Mouse (Mus musculus): ENCODE data around the gene Slc2a6. TPM values are rescaled to one million over a fixed set of nuclear protein-coding genes. Genes with fewer than 3 reads are reported as not detected.

The Slc2a6 gene
- polyA plus RNA-seq, 3 experiments from 2014 or later, result 3.2 to 6.0 (median 3.5) TPM

DNA sequence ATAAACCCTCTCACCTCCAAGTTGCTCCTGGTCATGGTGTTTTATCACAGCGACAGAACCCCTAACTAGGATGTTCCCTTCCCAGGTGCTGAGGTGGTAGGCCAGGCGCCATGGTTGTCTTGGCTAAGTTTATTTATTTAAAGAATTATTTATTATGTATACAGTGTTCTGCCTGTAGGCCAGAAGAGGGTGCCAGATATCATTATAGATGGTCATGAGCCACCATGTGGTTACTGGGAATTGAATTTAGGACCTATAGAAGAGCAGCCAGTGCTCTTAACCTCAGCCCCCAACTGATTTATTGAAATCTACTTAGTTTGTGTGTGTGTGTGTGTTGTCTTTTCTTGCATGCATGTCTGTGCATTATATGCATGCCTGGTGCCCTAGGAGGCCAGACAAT lies 4.6 kb upstream of the Slc2a6 start:
- ATAC-seq, result no peak

DNA sequence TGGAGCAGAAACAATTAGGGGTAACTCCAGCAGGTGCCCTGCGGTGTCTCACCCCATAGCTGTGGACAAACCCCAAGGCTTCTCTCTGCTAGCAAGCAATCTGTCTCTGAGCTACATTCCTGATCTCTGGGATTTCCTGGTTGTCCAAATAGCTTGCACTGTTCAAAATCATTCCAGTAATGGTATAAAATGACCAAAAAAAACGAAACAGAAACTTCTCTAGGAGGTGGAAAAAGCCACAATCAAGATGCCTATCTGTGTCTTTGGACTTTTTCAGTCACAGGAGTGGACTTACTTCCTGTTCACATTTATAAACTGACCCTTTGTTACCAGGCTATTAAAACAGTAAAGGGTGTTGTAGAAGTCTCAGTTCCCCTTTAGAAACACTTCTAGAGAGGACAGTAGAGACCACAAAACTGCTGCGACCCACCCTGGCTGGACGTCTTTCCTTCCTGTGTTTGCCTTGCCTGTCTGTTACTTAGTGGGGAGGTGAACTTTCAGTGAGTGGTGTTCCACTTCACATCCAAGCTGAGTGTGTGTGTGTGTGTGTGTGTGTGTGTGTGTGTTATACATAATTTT lies 728 bp upstream of the Slc2a6 start:
- ATAC-seq, result no peak

DNA sequence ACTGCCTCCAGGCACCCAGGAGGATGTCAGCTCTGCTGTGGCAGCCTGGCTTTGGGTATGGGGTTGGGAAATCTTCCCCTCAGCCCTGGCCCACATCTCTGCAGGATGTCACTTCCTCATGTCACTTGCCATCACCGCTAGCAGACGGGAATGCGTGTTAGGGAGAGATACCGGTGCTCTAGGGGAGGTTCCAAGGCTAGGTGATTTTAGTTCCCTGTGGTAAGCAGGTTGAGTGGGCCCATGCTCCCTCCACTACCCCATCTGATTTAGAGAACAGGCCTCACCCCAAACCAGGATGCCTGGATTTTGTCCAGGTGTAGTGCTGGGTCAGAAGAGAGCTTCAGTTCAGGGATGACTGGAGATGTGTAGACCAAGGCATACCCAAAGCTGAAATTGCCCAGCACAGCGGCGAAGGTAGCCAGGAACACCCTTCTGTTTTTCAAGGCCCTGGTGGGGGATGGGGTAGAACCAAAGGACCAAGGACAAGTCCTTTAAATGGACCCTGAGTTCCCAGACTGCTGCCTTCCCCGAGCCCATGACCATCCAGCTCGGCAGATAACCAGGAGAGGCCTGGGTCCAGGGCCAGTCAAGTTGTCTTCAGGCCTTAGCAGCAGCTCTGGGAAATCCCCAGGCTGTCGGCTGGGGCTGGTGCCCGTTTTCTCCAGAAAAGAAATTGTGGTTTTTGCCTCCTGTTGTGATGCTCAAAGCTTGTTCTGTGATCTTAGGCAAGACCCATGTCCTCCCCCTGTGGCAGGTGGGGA lies 761 bp downstream of the Slc2a6 start:
- ATAC-seq, result no peak

DNA sequence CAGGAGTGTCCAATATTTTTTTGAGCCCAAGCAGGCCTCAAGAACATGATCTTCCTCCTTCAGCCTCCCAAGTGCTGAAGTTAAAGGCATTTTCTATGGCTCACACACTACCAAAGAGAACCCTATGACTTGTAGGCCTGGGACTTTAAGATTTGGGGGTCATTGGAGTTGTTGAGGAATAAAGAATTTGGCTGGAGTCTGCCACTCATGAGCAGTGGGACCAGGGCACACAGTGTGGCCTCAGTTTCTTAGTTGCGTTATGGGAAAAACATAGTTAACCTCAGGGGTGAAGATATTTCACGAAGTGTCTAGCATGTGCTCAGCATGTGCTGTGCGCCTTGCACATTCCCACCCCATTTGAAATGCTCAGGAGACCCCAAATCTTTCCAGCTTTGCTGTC lies 1.5 kb downstream of the Slc2a6 start:
- no peak for ATAC-seq

DNA sequence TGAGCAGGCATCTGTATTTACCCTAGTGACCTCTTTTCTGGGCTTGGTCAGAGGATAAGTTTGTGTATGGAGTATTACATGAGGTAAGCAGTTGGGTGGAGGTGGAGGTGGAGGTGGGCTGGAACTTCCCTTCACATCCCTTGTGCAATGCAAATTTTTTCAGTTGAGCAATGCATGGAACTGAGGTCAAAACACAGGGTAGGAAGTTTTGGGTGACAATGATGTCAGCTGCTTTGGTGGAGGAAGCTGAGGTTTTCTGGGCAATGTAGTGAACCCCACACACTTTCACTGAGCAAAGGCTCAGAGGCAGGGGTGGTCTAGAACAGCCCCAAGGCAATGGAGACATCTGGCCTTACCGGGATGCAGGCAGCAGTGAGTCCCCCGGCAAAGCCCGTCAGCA lies 2.3 kb downstream of the Slc2a6 start:
- no peak for ATAC-seq

DNA sequence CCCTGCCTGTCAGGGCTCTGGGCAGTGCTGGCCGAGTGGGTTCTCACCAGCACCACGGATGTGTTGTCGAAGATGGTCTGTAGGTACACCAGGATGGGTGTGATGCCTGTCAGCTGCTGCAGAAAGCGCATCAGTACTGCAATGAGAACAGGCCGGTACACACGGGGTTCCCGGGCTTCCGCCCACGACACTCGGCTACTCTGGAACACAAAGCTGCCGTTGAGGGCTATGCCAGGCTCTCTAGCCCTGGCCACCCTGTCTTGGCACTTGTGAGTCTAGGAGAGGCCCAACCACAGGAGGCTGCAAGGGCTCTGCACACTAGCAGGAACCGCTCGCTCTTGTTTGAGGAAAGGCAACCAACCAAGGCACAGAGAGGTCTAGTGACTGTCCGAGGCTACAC lies 3.7 kb downstream of the Slc2a6 start:
- no peak for ATAC-seq

DNA sequence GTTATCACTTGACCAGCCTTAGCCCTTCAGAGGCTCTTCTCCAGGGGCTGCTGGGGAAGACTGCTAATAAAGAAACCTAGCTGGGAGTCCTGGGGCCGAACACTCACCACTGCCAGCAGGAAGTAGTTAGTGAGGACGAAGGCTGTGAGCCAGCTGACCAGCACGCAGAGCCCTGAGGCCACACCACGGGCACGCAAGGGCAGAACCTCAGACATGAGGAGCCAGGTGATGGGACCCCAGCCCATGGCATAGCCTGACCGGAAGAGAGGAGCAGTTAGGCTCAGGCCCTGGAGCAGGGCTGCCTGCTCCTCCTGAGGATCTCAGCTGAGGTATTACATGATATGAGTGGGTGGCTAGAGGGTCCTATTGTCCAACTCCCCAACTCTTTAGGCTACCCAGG lies 5.2 kb downstream of the Slc2a6 start:
- ATAC-seq, result no peak

DNA sequence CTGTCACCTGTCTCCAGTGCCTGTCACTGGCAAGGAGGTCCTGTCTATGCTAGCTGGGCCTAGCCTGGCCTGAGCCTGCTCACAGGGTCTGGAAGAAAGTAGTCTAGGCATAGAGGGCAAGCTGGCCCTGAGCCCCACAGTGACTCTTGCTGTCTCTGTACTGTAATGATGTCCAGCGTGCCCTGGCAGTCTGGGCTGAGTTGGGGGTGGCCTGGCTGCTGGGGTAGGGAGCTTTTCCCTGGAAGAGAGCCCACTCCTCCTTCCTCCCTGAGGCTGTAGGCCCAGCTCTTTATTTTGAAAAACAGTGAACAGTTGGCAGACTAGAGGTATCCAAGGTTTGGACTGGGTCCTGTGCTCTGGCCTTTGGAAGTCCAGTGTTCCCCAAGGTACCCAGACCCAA lies 6.7 kb downstream of the Slc2a6 start:
- no peak for ATAC-seq

DNA sequence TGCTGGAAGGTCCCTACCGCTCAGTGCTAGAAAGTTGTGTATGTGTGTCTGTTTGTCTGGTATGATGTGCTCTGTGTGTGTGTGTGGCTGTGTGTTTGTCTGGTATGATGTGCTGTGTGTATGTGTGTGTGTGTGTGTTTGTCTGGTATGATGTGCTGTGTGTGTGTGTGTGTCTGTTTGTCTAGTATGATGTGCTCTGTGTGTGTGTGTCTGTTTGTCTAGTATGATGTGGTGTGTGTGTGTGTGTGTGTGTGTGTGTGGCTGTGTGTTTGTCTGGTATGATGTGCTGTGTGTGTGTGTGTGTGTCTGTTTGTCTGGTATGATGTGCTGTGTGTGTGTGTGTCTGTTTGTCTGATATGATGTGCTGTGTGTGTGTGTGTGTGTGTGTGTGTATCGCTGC lies 8.3 kb downstream of the Slc2a6 start:
- ATAC-seq, result no peak

DNA sequence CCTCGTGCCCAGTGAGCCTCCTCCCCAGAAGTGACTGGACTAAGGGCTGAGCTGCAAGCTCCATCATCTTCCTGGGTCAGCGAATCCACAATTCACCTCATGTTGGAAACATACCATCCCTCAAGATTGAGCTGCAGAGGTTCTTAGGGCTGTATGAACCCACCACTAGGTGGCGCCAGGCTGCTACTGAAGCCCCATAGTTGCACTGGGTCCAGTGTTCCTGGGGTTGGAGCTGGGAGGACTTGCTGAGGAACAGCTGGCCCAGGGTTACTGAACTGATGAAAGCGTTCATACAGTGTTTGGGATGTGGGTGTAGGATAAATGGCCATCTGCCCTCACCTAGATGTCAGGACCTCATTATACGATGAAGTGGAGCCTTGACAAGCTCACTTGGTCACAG lies 10.0 kb downstream of the Slc2a6 start:
- ATAC-seq, result no peak

DNA sequence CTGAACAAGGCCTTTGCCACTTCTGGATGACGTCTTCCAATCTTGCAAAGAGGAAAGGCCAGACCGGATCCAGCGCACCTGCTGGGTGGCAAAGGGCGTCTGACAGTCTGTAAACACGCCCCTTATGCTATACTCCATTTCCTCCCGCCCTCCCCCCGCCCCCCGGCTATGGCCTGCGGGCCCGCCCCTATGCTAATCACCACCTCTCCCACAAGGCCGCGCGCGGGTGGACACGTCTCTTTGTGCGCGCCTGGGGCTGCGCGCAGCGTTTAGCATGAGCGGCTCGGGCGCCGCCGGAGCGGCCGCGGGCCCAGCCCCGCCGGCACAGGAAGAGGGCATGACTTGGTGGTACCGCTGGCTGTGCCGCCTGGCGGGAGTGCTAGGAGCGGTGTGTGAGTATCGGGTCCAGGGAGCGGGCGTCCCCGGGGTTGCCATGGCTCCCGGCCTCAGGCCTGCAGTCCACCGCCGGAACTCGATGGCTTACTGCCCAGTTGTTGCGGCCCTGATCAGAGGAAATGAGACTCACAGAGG lies 18.0 kb downstream of the Slc2a6 start, which contains the start of gene Cacfd1:
Gene Cacfd1 (plus strand): TSS at position 213 of the 531 bp plus-strand sequence.
- ATAC-seq, result peak; percentile 91

DNA sequence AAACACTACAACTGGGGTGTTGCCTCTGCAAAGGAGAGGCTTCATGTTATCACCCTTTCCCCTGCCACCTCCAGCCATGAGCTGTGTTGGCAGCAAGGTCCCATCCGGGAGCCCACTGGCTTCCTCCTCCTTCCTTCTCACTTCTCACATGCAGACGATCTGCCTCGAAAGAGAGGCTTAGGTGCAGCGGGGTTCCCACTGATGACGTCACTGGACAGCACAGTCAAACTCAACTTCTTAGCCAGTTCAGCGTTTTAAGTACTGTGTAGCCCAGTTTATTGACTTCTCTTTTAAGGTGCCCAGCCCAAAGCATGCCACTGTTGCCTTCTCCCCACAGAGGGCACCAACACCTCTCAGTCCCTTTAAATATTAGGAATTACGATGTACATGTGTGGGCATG lies 20.1 kb downstream of the Slc2a6 start:
- ATAC-seq, result no peak

DNA sequence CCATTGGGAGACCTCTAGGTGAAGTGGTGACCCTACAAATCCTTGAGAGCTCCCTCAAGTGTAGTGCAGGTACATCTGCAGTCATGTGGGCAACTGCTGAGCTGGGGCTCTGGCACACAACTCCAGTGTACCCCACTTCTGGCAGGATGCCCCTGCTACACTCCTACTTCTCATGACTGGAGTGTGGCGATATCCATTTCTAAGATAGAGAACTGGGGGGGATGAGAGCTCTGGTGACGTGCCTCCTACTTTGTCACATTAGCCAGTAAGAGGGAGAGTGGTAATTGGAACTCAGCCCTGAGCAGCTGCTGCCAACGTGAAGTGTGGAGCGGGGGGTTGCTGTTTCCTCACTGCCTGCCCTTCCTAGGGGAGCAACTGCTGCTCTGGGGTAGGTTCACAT lies 21.5 kb downstream of the Slc2a6 start:
- no peak for ATAC-seq

DNA sequence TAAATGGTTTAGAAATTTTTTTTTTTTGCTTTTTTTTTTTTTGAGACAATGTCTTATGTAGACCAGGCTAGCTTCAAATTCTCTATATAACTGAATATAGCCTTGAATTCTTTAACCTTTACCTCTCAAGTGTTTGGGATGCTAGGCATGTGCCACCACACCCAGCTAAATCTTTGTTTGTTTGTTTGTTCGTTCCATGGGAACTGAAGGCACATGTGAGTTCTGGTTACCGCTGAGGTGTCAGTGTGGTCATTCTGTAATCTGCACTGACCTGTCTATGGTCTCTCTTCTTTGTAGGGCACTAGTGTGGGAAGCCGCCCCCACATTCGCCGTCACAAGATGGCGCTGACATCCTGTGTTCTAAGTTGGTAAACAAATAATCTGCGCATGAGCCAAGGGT lies 29.8 kb downstream of the Slc2a6 start:
- no peak for ATAC-seq

DNA sequence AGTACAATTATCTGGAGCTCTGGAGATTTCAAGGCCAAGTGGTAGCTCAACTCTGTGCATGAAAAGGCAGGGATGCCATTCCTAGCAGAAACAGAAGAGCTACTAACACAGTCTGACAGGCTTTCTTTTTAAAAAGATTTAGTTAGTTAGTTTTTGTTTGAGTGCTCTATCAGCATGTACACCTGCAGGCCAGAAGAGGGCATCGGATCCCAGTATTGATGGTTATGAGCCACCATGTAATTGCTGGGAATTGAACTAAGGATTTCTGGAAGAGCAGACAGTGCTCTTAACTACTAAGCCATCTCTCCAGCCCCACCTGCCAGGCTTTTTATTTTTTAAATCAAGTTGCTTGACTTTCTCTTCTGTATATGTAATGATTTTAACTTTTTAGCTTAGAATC lies 30.3 kb downstream of the Slc2a6 start:
- no peak for ATAC-seq

DNA sequence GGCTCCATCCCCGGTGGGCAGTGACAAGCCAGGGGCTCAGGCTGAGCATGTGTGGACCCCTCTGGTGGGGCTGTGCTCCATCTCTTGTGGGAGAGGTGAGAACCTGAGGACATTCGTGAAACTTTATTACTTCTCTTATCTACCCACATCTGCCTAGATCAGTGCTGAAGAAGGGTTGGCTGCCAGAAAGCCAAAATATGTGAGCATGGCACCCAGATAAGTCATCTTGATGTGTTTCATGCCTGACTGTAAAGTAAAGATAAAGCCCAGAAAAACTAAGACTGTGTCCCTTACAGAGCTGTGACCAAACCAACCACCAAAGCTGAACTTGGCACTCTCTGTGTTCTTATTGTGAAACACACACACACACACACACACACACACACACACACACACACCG lies 33.9 kb downstream of the Slc2a6 start:
- no peak for ATAC-seq

DNA sequence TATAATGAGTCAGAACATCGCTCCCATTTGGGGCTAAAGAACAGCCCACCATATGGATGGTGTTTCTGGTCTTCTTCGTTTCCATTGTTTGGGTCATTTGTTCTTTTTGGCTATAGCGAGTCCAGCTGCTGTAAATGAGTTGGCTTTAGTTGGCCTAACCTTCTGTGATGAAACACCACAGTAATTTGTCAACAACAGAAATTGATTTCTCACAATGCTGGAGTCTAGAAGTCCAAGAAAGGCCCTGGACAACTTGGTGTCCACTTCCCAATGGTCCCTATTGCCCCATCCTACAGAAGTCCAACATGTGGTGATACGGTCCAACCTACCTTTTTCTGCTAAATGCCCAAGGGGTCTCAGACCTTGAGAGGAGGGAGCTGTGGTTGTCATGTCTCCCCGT lies 43.2 kb downstream of the Slc2a6 start:
- no peak for ATAC-seq

DNA sequence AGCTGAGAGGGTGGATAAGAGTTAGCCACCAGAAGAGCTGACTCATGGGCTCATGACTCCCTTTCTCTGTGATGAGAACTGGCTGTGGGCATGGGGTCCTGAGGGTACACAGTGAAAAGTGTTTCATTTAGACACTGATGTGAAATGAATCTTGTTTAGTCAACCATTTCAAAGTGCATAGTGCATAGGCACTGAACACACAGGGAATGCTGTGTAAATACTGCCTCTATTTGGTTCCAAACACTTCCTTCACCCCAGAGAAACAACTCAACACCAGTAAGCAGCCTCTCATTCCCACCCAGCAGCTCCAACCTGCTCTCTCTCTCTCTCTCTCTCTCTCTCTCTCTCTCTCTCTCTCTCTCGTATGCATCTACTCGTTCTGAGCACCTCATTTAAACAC lies 43.6 kb downstream of the Slc2a6 start:
- ATAC-seq, result no peak

DNA sequence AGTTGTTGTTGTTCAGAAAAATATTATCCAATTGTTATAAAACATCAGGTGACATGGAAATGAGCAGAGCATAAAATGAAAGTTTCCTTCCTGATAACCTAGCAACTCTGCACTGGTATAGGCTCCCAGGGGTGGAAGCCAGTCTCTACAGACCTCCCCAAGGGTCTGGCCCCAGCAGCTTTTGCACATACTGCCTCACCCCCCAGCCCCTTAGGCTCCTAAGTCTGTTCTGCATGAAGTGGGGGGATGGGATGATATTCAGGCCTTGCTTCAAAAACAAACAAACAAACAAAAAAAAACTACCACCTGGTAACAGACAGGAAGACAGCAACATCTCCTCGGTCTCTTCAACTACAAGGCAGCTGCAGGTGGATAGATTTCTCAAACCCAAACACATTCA lies 47.4 kb downstream of the Slc2a6 start:
- no peak for ATAC-seq

DNA sequence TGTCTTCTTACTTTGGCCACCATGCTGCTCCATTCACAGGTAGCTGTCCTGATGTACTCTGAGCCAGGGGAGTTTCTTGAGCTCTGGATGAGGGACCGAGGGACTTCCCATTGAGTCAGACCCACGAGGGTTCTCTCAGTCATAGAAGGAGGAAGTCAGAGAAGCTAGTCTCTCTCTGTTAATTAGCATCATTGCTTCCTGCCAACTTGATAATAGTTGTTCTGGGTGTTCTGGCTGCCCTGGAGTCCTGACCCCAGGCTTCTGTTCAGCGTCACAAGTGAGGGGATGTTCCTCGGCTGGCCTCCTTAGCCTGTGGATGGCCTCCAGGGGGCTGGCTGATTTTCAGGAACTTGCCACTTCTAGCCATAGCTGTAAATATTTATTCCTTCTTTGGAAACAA lies 53.8 kb downstream of the Slc2a6 start:
- no peak for ATAC-seq

DNA sequence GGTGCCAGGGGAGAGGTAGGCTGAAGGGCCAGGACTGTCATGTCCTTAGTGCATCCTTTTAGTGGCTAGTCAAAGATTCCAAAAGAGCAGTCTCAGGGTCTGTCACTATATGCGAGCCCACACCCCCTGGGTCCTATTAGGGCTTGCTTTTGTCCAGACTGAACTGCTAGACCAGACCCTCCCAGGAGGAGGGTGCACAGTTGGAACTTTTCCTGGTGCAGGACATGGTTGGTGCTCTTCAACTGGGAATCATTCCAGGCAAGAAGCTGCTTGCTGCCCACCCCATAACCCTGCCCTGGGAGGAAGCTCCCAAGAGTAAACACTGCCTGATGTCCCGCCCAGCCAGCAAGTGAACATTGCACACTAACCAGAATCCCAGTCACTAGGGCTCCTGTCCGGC lies 54.7 kb downstream of the Slc2a6 start, which contains the start of gene Adamts13:
Gene Adamts13 (plus strand): TSS at position 301 of the 400 bp plus-strand sequence.
- no peak for ATAC-seq
